Mouse (Mus musculus): ENCODE measurements at regions not wholly inside any gene's neighbourhood (a gene's known extent, or its start where the extent isn't known, plus 50 kb on each side); places are given as distances from the start of the nearest gene placed in this dataset.

GRCm38 (mm10) chr7:71100266-71100665 lies 251.0 kb downstream of the Gm10295 start:
- 81% methylated on average over 2 of the region's 2 CpGs for WGBS (ENCODE audit: insufficient replicate concordance)
- H3K36me3 ChIP-seq (ENCODE audit: control insufficient read depth, insufficient read depth, low read length) = no peaks in the 10 kb centered on the region
- H3K4me1 ChIP-seq (ENCODE audit: control insufficient read depth, insufficient read depth, low read length) = no peaks in the 10 kb centered on the region
- no peaks in the 10 kb centered on the region for H3K9me3 ChIP-seq (replicated peaks; ENCODE audit: control insufficient read depth, low read length)
- no peaks in the 10 kb centered on the region for H3K27me3 ChIP-seq (ENCODE audit: control insufficient read depth, insufficient read depth, low read length)
- H3K27ac ChIP-seq (ENCODE audit: low read depth, low read length) = no peak overlapping the region
- no peak overlapping the region for H3K9ac ChIP-seq (ENCODE audit: low read depth, low read length)
- H3K4me3 ChIP-seq (ENCODE audit: low read depth, low read length) = no peak overlapping the region
- ATAC-seq (replicated peaks; ENCODE audit: insufficient number of reproducible peaks, low FRiP score, low TSS enrichment) = no peak
- H3K4me2 ChIP-seq = no peak overlapping the region

GRCm38 (mm10) chr7:71098276-71098675 lies 253.0 kb downstream of the Gm10295 start:
- H3K27me3 ChIP-seq (ENCODE audit: control insufficient read depth, insufficient read depth, low read length) = no peaks in the 10 kb centered on the region
- no peaks in the 10 kb centered on the region for H3K36me3 ChIP-seq (ENCODE audit: control insufficient read depth, insufficient read depth, low read length)
- ATAC-seq (replicated peaks; ENCODE audit: insufficient number of reproducible peaks, low FRiP score, low TSS enrichment) = no peak
- no peak overlapping the region for H3K9ac ChIP-seq (ENCODE audit: low read depth, low read length)
- H3K4me2 ChIP-seq = no peak overlapping the region
- no peak overlapping the region for H3K4me3 ChIP-seq (ENCODE audit: low read depth, low read length)
- peaks cover under 1% of the 10 kb centered on the region; the same call in 1 of the 2 replicates for H3K4me1 ChIP-seq (ENCODE audit: control insufficient read depth, insufficient read depth, low read length)
- no peaks in the 10 kb centered on the region for H3K9me3 ChIP-seq (replicated peaks; ENCODE audit: control insufficient read depth, low read length)
- 58% methylated on average over 4 of the region's 4 CpGs for WGBS (ENCODE audit: insufficient replicate concordance)
- H3K27ac ChIP-seq (ENCODE audit: low read depth, low read length) = no peak overlapping the region

- Histone ChIP-seq H3K4me2 (no peak overlapping the region), H3K36me3 (ENCODE audit: control insufficient read depth, insufficient read depth, low read length) (no peaks in the 10 kb centered on the region), H3K27me3 (ENCODE audit: control insufficient read depth, insufficient read depth, low read length) (no peaks in the 10 kb centered on the region), H3K4me1 (ENCODE audit: control insufficient read depth, insufficient read depth, low read length) (peaks cover 2% of the 10 kb centered on the region; the same call in 1 of the 2 replicates), H3K27ac (ENCODE audit: low read depth, low read length) (0 out of 2 replicates have a peak overlapping the region, but pooled peaks have one; percentile 1), H3K9me3 (replicated peaks; ENCODE audit: control insufficient read depth, low read length) (no peaks in the 10 kb centered on the region), H3K4me3 (ENCODE audit: low read depth, low read length) (no peak overlapping the region), H3K9ac (ENCODE audit: low read depth, low read length) (no peak overlapping the region)
- ATAC-seq (replicated peaks; ENCODE audit: insufficient number of reproducible peaks, low FRiP score, low TSS enrichment) = no peak
- 32% methylated on average over 6 of the region's 6 CpGs for WGBS (ENCODE audit: insufficient replicate concordance)
These were observed 257.9 kb downstream of the Gm10295 start for GRCm38 (mm10) chr7:71093301-71093939.

GRCm38 (mm10) chr7:71092825-71093224 lies 258.5 kb downstream of the Gm10295 start:
- no peaks in the 10 kb centered on the region for H3K9me3 ChIP-seq (replicated peaks; ENCODE audit: control insufficient read depth, low read length)
- H3K27me3 ChIP-seq (ENCODE audit: control insufficient read depth, insufficient read depth, low read length) = no peaks in the 10 kb centered on the region
- peaks cover 2% of the 10 kb centered on the region; the same call in 1 of the 2 replicates for H3K4me1 ChIP-seq (ENCODE audit: control insufficient read depth, insufficient read depth, low read length)
- no peaks in the 10 kb centered on the region for H3K36me3 ChIP-seq (ENCODE audit: control insufficient read depth, insufficient read depth, low read length)
- H3K4me2 ChIP-seq = no peak overlapping the region
- H3K9ac ChIP-seq (ENCODE audit: low read depth, low read length) = no peak overlapping the region
- ATAC-seq (replicated peaks; ENCODE audit: insufficient number of reproducible peaks, low FRiP score, low TSS enrichment) = no peak
- no peak overlapping the region for H3K27ac ChIP-seq (ENCODE audit: low read depth, low read length)
- H3K4me3 ChIP-seq (ENCODE audit: low read depth, low read length) = no peak overlapping the region

- 56% methylated on average over 3 of the region's 3 CpGs for WGBS (ENCODE audit: insufficient replicate concordance)
- no peak for ATAC-seq (replicated peaks; ENCODE audit: insufficient number of reproducible peaks, low FRiP score, low TSS enrichment)
- Histone ChIP-seq H3K27me3 (ENCODE audit: control insufficient read depth, insufficient read depth, low read length) (no peaks in the 10 kb centered on the region), H3K9ac (ENCODE audit: low read depth, low read length) (no peak overlapping the region), H3K4me3 (ENCODE audit: low read depth, low read length) (no peak overlapping the region), H3K36me3 (ENCODE audit: control insufficient read depth, insufficient read depth, low read length) (no peaks in the 10 kb centered on the region), H3K27ac (ENCODE audit: low read depth, low read length) (no peak overlapping the region), H3K9me3 (replicated peaks; ENCODE audit: control insufficient read depth, low read length) (no peaks in the 10 kb centered on the region), H3K4me2 (no peak overlapping the region), H3K4me1 (ENCODE audit: control insufficient read depth, insufficient read depth, low read length) (peaks cover 2% of the 10 kb centered on the region; the same call in 1 of the 2 replicates)
These were observed 259.0 kb downstream of the Gm10295 start for GRCm38 (mm10) chr7:71092301-71092700.

- Histone ChIP-seq H3K27ac (ENCODE audit: low read depth, low read length) (no peak overlapping the region), H3K4me2 (no peak overlapping the region), H3K36me3 (ENCODE audit: control insufficient read depth, insufficient read depth, low read length) (no peaks in the 10 kb centered on the region), H3K4me3 (ENCODE audit: low read depth, low read length) (no peak overlapping the region), H3K9me3 (replicated peaks; ENCODE audit: control insufficient read depth, low read length) (no peaks in the 10 kb centered on the region), H3K27me3 (ENCODE audit: control insufficient read depth, insufficient read depth, low read length) (no peaks in the 10 kb centered on the region), H3K4me1 (ENCODE audit: control insufficient read depth, insufficient read depth, low read length) (0 out of 2 replicates have a peak, but pooled peaks cover 4% of the 10 kb centered on the region), H3K9ac (ENCODE audit: low read depth, low read length) (no peak overlapping the region)
- WGBS (ENCODE audit: insufficient replicate concordance) = 27% methylated on average over 14 of the region's 14 CpGs
- no peak for ATAC-seq (replicated peaks; ENCODE audit: insufficient number of reproducible peaks, low FRiP score, low TSS enrichment)
These were observed 286.6 kb downstream of the Gm10295 start for GRCm38 (mm10) chr7:71064446-71065391.

- Histone ChIP-seq H3K27ac (ENCODE audit: low read depth, low read length) (no peak overlapping the region), H3K36me3 (ENCODE audit: control insufficient read depth, insufficient read depth, low read length) (no peaks in the 10 kb centered on the region), H3K27me3 (ENCODE audit: control insufficient read depth, insufficient read depth, low read length) (no peaks in the 10 kb centered on the region), H3K9ac (ENCODE audit: low read depth, low read length) (no peak overlapping the region), H3K4me1 (ENCODE audit: control insufficient read depth, insufficient read depth, low read length) (no peaks in the 10 kb centered on the region), H3K9me3 (replicated peaks; ENCODE audit: control insufficient read depth, low read length) (no peaks in the 10 kb centered on the region), H3K4me3 (ENCODE audit: low read depth, low read length) (no peak overlapping the region), H3K4me2 (no peak overlapping the region)
- 75% methylated on average over 2 of the region's 2 CpGs for WGBS (ENCODE audit: insufficient replicate concordance)
- ATAC-seq (replicated peaks; ENCODE audit: insufficient number of reproducible peaks, low FRiP score, low TSS enrichment) = no peak
These were observed 300.5 kb downstream of the Gm10295 start for GRCm38 (mm10) chr7:71050825-71051224.

- no peak overlapping the region for H3K27ac ChIP-seq (ENCODE audit: low read depth, low read length)
- WGBS (ENCODE audit: insufficient replicate concordance) = 79% methylated on average over 3 of the region's 3 CpGs
- no peaks in the 10 kb centered on the region for H3K27me3 ChIP-seq (ENCODE audit: control insufficient read depth, insufficient read depth, low read length)
- H3K4me1 ChIP-seq (ENCODE audit: control insufficient read depth, insufficient read depth, low read length) = no peaks in the 10 kb centered on the region
- ATAC-seq (replicated peaks; ENCODE audit: insufficient number of reproducible peaks, low FRiP score, low TSS enrichment) = no peak
- no peak overlapping the region for H3K4me2 ChIP-seq
- H3K9ac ChIP-seq (ENCODE audit: low read depth, low read length) = no peak overlapping the region
- H3K36me3 ChIP-seq (ENCODE audit: control insufficient read depth, insufficient read depth, low read length) = no peaks in the 10 kb centered on the region
- H3K9me3 ChIP-seq (replicated peaks; ENCODE audit: control insufficient read depth, low read length) = no peaks in the 10 kb centered on the region
- H3K4me3 ChIP-seq (ENCODE audit: low read depth, low read length) = no peak overlapping the region
These were observed 304.1 kb downstream of the Gm10295 start for GRCm38 (mm10) chr7:71047201-71047600.

Measured in heart, embryonic 11.5 days (tissue).